Mouse (Mus musculus): ENCODE data around the gene Zdhhc21. TPM values are rescaled to one million over a fixed set of nuclear protein-coding genes. Genes with fewer than 3 reads are reported as not detected.

Gene Zdhhc21
- polyA plus RNA-seq, 1 experiment from 2014 or later: 13.8 TPM

GRCm38 (mm10) chr4:82861451-82861850 lies 1.7 kb upstream of the Zdhhc21 start:
- H3K4me1 ChIP-seq: peaks cover 15% of the 10 kb centered on the region
- H3K9ac ChIP-seq: no peak overlapping the region
- WGBS: 95% methylated on average over 2 of the region's 2 CpGs
- no peaks in the 10 kb centered on the region for H3K27me3 ChIP-seq
- H3K9me3 ChIP-seq: no peaks in the 10 kb centered on the region
- H3K4me3 ChIP-seq: no peak overlapping the region
- ATAC-seq (ENCODE audit: low FRiP score, low read depth): no peak
- no peak overlapping the region for H3K4me2 ChIP-seq (replicated peaks)
- no peak overlapping the region for H3K27ac ChIP-seq
- no peaks in the 10 kb centered on the region for H3K36me3 ChIP-seq

- 60% methylated on average over 3 of the region's 3 CpGs for WGBS
- Histone ChIP-seq H3K4me3 (no peak overlapping the region), H3K27ac (no peak overlapping the region)
Observed at GRCm38 (mm10) chr4:82860566-82860965, 808 bp upstream of the Zdhhc21 start.

GRCm38 (mm10) chr4:82858431-82859010 lies 1.2 kb downstream of the Zdhhc21 start:
- Histone ChIP-seq H3K27ac (no peak overlapping the region), H3K4me3 (peak overlapping the region; percentile 82), H3K36me3 (no peaks in the 10 kb centered on the region), H3K9me3 (no peaks in the 10 kb centered on the region), H3K27me3 (no peaks in the 10 kb centered on the region), H3K9ac (peak overlapping the region; percentile 90), H3K4me1 (peaks cover 17% of the 10 kb centered on the region), H3K4me2 (replicated peaks) (peak overlapping the region; percentile 76)
- no peak for ATAC-seq (ENCODE audit: low FRiP score, low read depth)
- 25% methylated on average over 4 of the region's 4 CpGs for WGBS

More at GRCm38 (mm10) chr4:82860566-82860965, 808 bp upstream of the Zdhhc21 start:
- Histone ChIP-seq H3K4me1 (peaks cover 17% of the 10 kb centered on the region), H3K9ac (no peak overlapping the region), H3K27me3 (no peaks in the 10 kb centered on the region), H3K4me2 (replicated peaks) (no peak overlapping the region), H3K36me3 (no peaks in the 10 kb centered on the region), H3K9me3 (no peaks in the 10 kb centered on the region)
- ATAC-seq (ENCODE audit: low FRiP score, low read depth): no peak

GRCm38 (mm10) chr4:82856986-82857385 lies 2.8 kb downstream of the Zdhhc21 start:
- WGBS: 82% methylated on average over 3 of the region's 3 CpGs
- no peak for ATAC-seq (ENCODE audit: low FRiP score, low read depth)

GRCm38 (mm10) chr4:82853809-82854208 lies 5.9 kb downstream of the Zdhhc21 start:
- no peak for ATAC-seq (ENCODE audit: low FRiP score, low read depth)
- Histone ChIP-seq H3K4me2 (replicated peaks) (no peak overlapping the region), H3K27ac (no peak overlapping the region), H3K4me3 (no peak overlapping the region), H3K4me1 (peaks cover 17% of the 10 kb centered on the region; the same call in 1 of the 2 replicates), H3K9me3 (no peaks in the 10 kb centered on the region), H3K36me3 (peaks cover 6% of the 10 kb centered on the region), H3K27me3 (no peaks in the 10 kb centered on the region), H3K9ac (no peak overlapping the region)
- WGBS: 95% methylated on average over 2 of the region's 2 CpGs

More at GRCm38 (mm10) chr4:82856986-82857385, 2.8 kb downstream of the Zdhhc21 start:
- Histone ChIP-seq H3K9ac (no peak overlapping the region), H3K4me2 (replicated peaks) (no peak overlapping the region), H3K9me3 (no peaks in the 10 kb centered on the region), H3K27ac (no peak overlapping the region), H3K27me3 (no peaks in the 10 kb centered on the region), H3K4me1 (peaks cover 17% of the 10 kb centered on the region), H3K4me3 (no peak overlapping the region), H3K36me3 (peaks cover 6% of the 10 kb centered on the region)

- no peak overlapping the region for H3K9ac ChIP-seq
- ATAC-seq (ENCODE audit: low FRiP score, low read depth): no peak
- H3K4me2 ChIP-seq (replicated peaks): no peak overlapping the region
- H3K4me3 ChIP-seq: no peak overlapping the region
- H3K9me3 ChIP-seq: no peaks in the 10 kb centered on the region
- peaks cover 5% of the 10 kb centered on the region; the same call in 1 of the 2 replicates for H3K4me1 ChIP-seq
- 52% methylated on average over 5 of the region's 5 CpGs for WGBS
- H3K27me3 ChIP-seq: no peaks in the 10 kb centered on the region
- peaks cover 17% of the 10 kb centered on the region for H3K36me3 ChIP-seq
- no peak overlapping the region for H3K27ac ChIP-seq
Observed at GRCm38 (mm10) chr4:82848552-82849234, 11.1 kb downstream of the Zdhhc21 start.

- no peak for ATAC-seq (ENCODE audit: low FRiP score, low read depth)
- H3K9ac ChIP-seq: no peak overlapping the region
- no peaks in the 10 kb centered on the region for H3K9me3 ChIP-seq
- H3K4me2 ChIP-seq (replicated peaks): no peak overlapping the region
- no peak overlapping the region for H3K4me3 ChIP-seq
- H3K4me1 ChIP-seq: no peaks in the 10 kb centered on the region
- no peak overlapping the region for H3K27ac ChIP-seq
- peaks cover 33% of the 10 kb centered on the region for H3K36me3 ChIP-seq
- H3K27me3 ChIP-seq: no peaks in the 10 kb centered on the region
- WGBS: 64% methylated on average over 3 of the region's 3 CpGs
Observed at GRCm38 (mm10) chr4:82837526-82838240, 22.1 kb downstream of the Zdhhc21 start.

GRCm38 (mm10) chr4:82831155-82831554 lies 28.6 kb downstream of the Zdhhc21 start:
- Histone ChIP-seq H3K4me2 (replicated peaks) (no peak overlapping the region), H3K36me3 (peaks cover 17% of the 10 kb centered on the region), H3K4me3 (no peak overlapping the region), H3K9ac (no peak overlapping the region), H3K4me1 (0 out of 2 replicates have a peak, but pooled peaks cover 3% of the 10 kb centered on the region), H3K27ac (no peak overlapping the region), H3K9me3 (no peaks in the 10 kb centered on the region), H3K27me3 (no peaks in the 10 kb centered on the region)
- ATAC-seq (ENCODE audit: low FRiP score, low read depth): no peak
- 93% methylated on average over 2 of the region's 2 CpGs for WGBS

GRCm38 (mm10) chr4:82829429-82829828 lies 30.3 kb downstream of the Zdhhc21 start:
- WGBS: 38% methylated on average over 5 of the region's 5 CpGs
- Histone ChIP-seq H3K9me3 (no peaks in the 10 kb centered on the region), H3K27ac (no peak overlapping the region), H3K36me3 (peaks cover 9% of the 10 kb centered on the region), H3K4me3 (no peak overlapping the region), H3K4me2 (replicated peaks) (no peak overlapping the region), H3K27me3 (no peaks in the 10 kb centered on the region), H3K9ac (no peak overlapping the region), H3K4me1 (0 out of 2 replicates have a peak, but pooled peaks cover 3% of the 10 kb centered on the region)
- ATAC-seq (ENCODE audit: low FRiP score, low read depth): no peak

- Histone ChIP-seq H3K9ac (no peak overlapping the region), H3K4me1 (0 out of 2 replicates have a peak, but pooled peaks cover 3% of the 10 kb centered on the region), H3K9me3 (no peaks in the 10 kb centered on the region), H3K36me3 (peaks cover 8% of the 10 kb centered on the region), H3K4me3 (no peak overlapping the region), H3K27ac (no peak overlapping the region), H3K4me2 (replicated peaks) (no peak overlapping the region), H3K27me3 (no peaks in the 10 kb centered on the region)
- WGBS: 74% methylated on average over 2 of the region's 2 CpGs
- ATAC-seq (ENCODE audit: low FRiP score, low read depth): no peak
Observed at GRCm38 (mm10) chr4:82827001-82827400, 32.8 kb downstream of the Zdhhc21 start.

- no peak for ATAC-seq (ENCODE audit: low FRiP score, low read depth)
- peaks cover 12% of the 10 kb centered on the region for H3K36me3 ChIP-seq
- H3K9ac ChIP-seq: no peak overlapping the region
- no peak overlapping the region for H3K4me2 ChIP-seq (replicated peaks)
- H3K27ac ChIP-seq: no peak overlapping the region
- H3K9me3 ChIP-seq: no peaks in the 10 kb centered on the region
- H3K4me1 ChIP-seq: 0 out of 2 replicates have a peak, but pooled peaks cover 3% of the 10 kb centered on the region
- 91% methylated on average over 5 of the region's 5 CpGs for whole genome bisulfite sequencing
- H3K4me3 ChIP-seq: no peak overlapping the region
- H3K27me3 ChIP-seq: no peaks in the 10 kb centered on the region
Observed at GRCm38 (mm10) chr4:82817833-82818232, 41.9 kb downstream of the Zdhhc21 start.

- no peak overlapping the region for H3K4me3 ChIP-seq
- 0 out of 2 replicates have a peak, but pooled peaks cover 3% of the 10 kb centered on the region for H3K4me1 ChIP-seq
- H3K4me2 ChIP-seq (replicated peaks): no peak overlapping the region
- H3K27me3 ChIP-seq: no peaks in the 10 kb centered on the region
- no peak for ATAC-seq (ENCODE audit: low FRiP score, low read depth)
- no peaks in the 10 kb centered on the region for H3K9me3 ChIP-seq
- WGBS: 51% methylated on average over 8 of the region's 8 CpGs
- H3K27ac ChIP-seq: no peak overlapping the region
- no peak overlapping the region for H3K9ac ChIP-seq
- peaks cover 9% of the 10 kb centered on the region for H3K36me3 ChIP-seq
Observed at GRCm38 (mm10) chr4:82816351-82816750, 43.4 kb downstream of the Zdhhc21 start.

Measured in limb, embryonic 13.5 days (tissue).